Mouse (Mus musculus) heart, postnatal 0 days (tissue): ENCODE measurements at regions not wholly inside any gene's neighbourhood (a gene's known extent, or its start where the extent isn't known, plus 50 kb on each side); places are given as distances from the start of the nearest gene placed in this dataset.
A peak's percentile ranks its signal among the peaks of the same experiment; 100 is the strongest.

Experiments used
- ATAC-seq: fragments of 200-750 bp; cut with Nextera tagmentation; 2 replicates; pipeline ENCODE4 v1.8.0; 2017; ENCODE audit warnings: low read depth, moderate number of reproducible peaks, moderate library complexity; ENCODE audit not compliant: insufficient read depth
- DNase-seq: peaks from one replicate; pipeline ENCODE4 v3.0.0-alpha.2; 2016; ENCODE audit warnings: low spot score
- H3K27ac ChIP-seq: fragments of 300-500 bp; sonication (generic); 2 replicates; pipeline ENCODE4 v1.5.1; 2014; ENCODE audit warnings: low read depth, mild to moderate bottlenecking
- H3K27me3 ChIP-seq: fragments of 300-500 bp; sonication (generic); 2 replicates; pipeline ENCODE4 v1.6.1; 2014; ENCODE audit warnings: low read length, mixed read lengths; ENCODE audit not compliant: control insufficient read depth, insufficient read depth
- H3K36me3 ChIP-seq: fragments of 300-500 bp; sonication (generic); replicated peaks from 2 replicates; pipeline ENCODE4 v1.6.1; 2014; ENCODE audit warnings: low read length, mixed read lengths; ENCODE audit not compliant: control insufficient read depth, insufficient read depth
- H3K4me1 ChIP-seq: fragments of 300-500 bp; sonication (generic); 2 replicates; pipeline ENCODE4 v1.6.1; 2014; ENCODE audit warnings: antibody characterized with exemption; ENCODE audit not compliant: control insufficient read depth, insufficient read depth
- H3K4me2 ChIP-seq: fragments of 300-500 bp; sonication (generic); 2 replicates; pipeline ENCODE4 v1.6.1; 2014; ENCODE audit warnings: low read depth, mild to moderate bottlenecking, low read length, moderate library complexity
- H3K4me3 ChIP-seq: fragments of 300-500 bp; sonication (generic); 2 replicates; pipeline ENCODE4 v1.5.1; 2014; ENCODE audit warnings: low read depth, low read length
- H3K9ac ChIP-seq: fragments of 300-500 bp; sonication (generic); replicated peaks from 2 replicates; pipeline ENCODE4 v1.6.1; 2014; ENCODE audit warnings: low read depth, low read length, mixed read lengths
- H3K9me3 ChIP-seq: fragments of 300-500 bp; sonication (generic); replicated peaks from 2 replicates; pipeline ENCODE4 v1.6.1; 2016; ENCODE audit warnings: low read length; ENCODE audit not compliant: control insufficient read depth
- CTCF ChIP-seq: IDR thresholded peaks from 2 replicates; pipeline ENCODE4 v1.5.1; 2016; ENCODE audit warnings: antibody characterized with exemption, control low read depth, low read depth
- EP300 ChIP-seq: IDR thresholded peaks from 2 replicates; pipeline ENCODE4 v1.6.1; 2016; ENCODE audit warnings: antibody characterized with exemption, low read depth
- WGBS: fragments of 180-500 bp; shearing (Covaris S2); extraction: QIAGEN DNeasy Blood & Tissue Kit; methylation state at CpG from one replicate; pipeline ENCODE4 v1.1.7; 2014; 5-methylcytosine and 5-hydroxymethylcytosine counted together

DNA sequence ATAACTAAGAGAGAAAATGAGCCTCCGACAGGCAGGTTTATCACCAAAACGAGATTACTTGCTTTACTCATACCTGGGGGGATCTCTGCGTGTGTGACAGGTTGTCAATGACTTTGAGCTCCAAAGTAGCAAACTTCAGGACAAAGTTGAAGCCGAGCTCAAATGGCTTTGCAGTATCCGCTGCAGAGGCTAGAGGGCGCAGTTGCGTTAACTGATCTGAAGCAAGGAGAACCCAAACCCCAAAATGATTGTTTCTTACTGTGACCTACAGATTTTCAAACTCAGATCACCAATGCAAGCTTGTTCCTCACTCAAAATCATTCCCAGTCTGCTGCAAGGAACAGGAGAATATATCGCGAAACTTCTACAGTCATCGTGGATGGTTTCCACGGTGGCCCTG lies 59.3 kb upstream of the Fer start:
- peak; percentile 34 for DNase-seq
- Histone ChIP-seq H3K27ac (no peak overlapping the region), H3K9me3 (no peaks in the 10 kb centered on the region), H3K36me3 (no peaks in the 10 kb centered on the region), H3K4me3 (no peak overlapping the region), H3K9ac (no peak overlapping the region), H3K4me1 (no peaks in the 10 kb centered on the region), H3K4me2 (no peak overlapping the region), H3K27me3 (no peaks in the 10 kb centered on the region)
- TF ChIP-seq CTCF (peak; percentile 73), EP300 (no peak)
- ATAC-seq: no peak
- WGBS: 22% methylated on average over 11 of the region's 11 CpGs

- Histone ChIP-seq H3K4me2 (no peak overlapping the region), H3K4me3 (no peak overlapping the region), H3K27ac (no peak overlapping the region), H3K9ac (no peak overlapping the region), H3K27me3 (no peaks in the 10 kb centered on the region), H3K9me3 (no peaks in the 10 kb centered on the region), H3K4me1 (no peaks in the 10 kb centered on the region), H3K36me3 (no peaks in the 10 kb centered on the region)
- DNase-seq (no peak), ATAC-seq (no peak)
- no peak for TF ChIP-seq EP300
- no peak for TF ChIP-seq CTCF
- WGBS: 90% methylated on average over 4 of the region's 4 CpGs
These were observed 58.4 kb upstream of the Fer start for GRCm38 (mm10) chr17:63804416-63804815.

- 85% methylated on average over 10 of the region's 10 CpGs for WGBS
- no peak overlapping the region for H3K4me3 ChIP-seq
These were observed 56.5 kb upstream of the Fer start for GRCm38 (mm10) chr17:63806360-63806759.

DNA sequence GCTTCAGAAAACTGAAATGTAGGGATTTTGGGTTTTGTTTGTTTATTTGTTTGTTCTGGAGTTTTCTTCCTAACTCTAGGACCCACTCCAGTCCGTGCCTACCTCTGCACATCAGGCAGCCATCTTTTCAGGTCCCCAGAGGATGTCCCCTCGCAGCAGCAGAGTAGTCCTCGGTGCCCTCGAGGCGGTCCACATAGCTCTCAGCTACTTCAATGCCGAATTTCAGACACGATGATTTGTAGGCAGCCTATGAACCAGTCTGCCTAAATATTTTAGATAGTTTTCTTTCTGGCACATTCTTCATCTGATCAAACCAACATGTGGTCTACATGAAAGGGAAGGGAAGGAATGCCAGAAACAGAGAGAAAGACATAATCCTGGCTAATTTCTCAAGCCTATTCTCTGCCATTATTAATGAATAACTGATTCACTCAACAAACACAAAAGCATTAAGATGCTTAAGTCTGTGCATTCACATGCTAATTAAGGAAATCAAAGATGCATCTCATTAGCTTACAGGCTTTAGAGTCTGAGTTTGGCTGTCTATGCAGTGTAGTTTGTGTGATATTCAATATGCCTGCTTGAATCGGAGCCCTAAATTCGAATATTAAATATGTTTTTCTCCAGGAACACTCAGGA lies 55.2 kb upstream of the Fer start:
- TF ChIP-seq CTCF (no peak), EP300 (no peak)
- no peak overlapping the region for H3K4me2 ChIP-seq
- H3K4me3 ChIP-seq: no peak overlapping the region
- ATAC-seq: no peak
- H3K36me3 ChIP-seq: no peaks in the 10 kb centered on the region
- no peaks in the 10 kb centered on the region for H3K27me3 ChIP-seq
- no peak overlapping the region for H3K9ac ChIP-seq
- 80% methylated on average over 9 of the region's 9 CpGs for WGBS
- H3K27ac ChIP-seq: no peak overlapping the region
- DNase-seq: no peak
- H3K9me3 ChIP-seq: no peaks in the 10 kb centered on the region
- no peaks in the 10 kb centered on the region for H3K4me1 ChIP-seq

More at GRCm38 (mm10) chr17:63806360-63806759, 56.5 kb upstream of the Fer start:
- DNase-seq (no peak), ATAC-seq (no peak)
- Histone ChIP-seq H3K9me3 (no peaks in the 10 kb centered on the region), H3K9ac (no peak overlapping the region), H3K4me2 (no peak overlapping the region), H3K4me1 (no peaks in the 10 kb centered on the region), H3K27ac (no peak overlapping the region), H3K36me3 (no peaks in the 10 kb centered on the region), H3K27me3 (no peaks in the 10 kb centered on the region)
- TF ChIP-seq EP300 (no peak), CTCF (no peak)

DNA sequence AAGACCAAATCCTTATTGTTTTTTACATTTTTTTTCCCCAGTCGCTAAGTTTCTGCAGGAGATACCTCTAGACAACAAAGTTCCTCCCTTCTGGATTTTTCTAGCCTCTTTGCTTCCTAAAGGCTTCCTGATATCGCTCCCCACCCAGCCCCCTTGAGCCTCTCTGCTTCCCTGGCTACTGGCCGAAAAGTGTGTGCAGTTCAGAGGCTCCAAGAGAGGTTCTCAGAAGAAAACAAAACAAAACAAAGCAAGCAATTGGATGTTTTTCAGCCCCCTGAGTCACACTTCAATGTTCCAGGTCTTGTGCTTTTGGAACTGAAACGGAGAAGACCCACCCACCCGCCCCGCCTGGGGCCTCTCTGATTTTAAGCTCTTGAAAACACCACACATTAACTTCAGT lies 54.1 kb upstream of the Fer start:
- DNase-seq (no peak), ATAC-seq (no peak)
- H3K4me1 ChIP-seq: no peaks in the 10 kb centered on the region
- H3K9ac ChIP-seq: no peak overlapping the region
- H3K9me3 ChIP-seq: no peaks in the 10 kb centered on the region
- H3K36me3 ChIP-seq: no peaks in the 10 kb centered on the region
- H3K4me2 ChIP-seq: no peak overlapping the region
- no peak overlapping the region for H3K27ac ChIP-seq
- H3K27me3 ChIP-seq: no peaks in the 10 kb centered on the region
- TF ChIP-seq EP300 (no peak), CTCF (no peak)
- 66% methylated on average over 6 of the region's 6 CpGs for WGBS
- no peak overlapping the region for H3K4me3 ChIP-seq

DNA sequence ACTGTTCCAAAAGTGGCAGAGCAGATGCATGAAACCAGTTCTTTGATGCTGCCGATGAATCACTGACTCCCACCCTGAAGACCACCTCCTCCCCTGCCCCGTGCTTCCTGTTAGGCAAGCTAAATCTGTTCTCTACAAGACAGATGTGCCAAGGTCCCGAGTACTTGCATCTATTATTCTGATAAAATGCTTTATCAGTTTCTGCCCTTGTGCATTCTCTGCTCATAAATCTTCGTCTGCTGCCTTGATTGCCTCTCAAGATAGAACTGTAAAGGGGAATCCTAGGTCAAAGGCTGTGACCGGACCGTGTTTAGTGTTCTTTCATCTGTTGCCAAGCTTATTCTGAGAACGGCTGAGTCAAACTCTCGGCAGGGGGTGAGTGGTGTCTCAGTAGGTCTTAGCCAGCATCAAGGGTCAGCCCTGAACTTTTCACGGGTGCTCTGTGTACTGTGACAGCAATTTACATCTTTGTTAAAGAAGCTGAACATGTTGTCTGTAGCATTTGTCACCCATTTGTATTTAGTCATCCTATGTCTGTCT lies 51.5 kb upstream of the Fer start:
- DNase-seq (no peak), ATAC-seq (no peak)
- Histone ChIP-seq H3K27me3 (no peaks in the 10 kb centered on the region), H3K27ac (no peak overlapping the region), H3K9ac (no peak overlapping the region), H3K36me3 (no peaks in the 10 kb centered on the region), H3K4me1 (no peaks in the 10 kb centered on the region), H3K4me2 (no peak overlapping the region), H3K9me3 (no peaks in the 10 kb centered on the region), H3K4me3 (no peak overlapping the region)
- 38% methylated on average over 9 of the region's 9 CpGs for WGBS
- TF ChIP-seq EP300 (no peak), CTCF (no peak)
